Mouse (Mus musculus) WW6 (cell line): Measurements from ENCODE around the gene Tm4sf5.
"Not testable (repeated sequence)": the region's sequence is repeated elsewhere in the genome, so short reads cannot be mapped to it uniquely, and the experiment has no call there.

Experiments
- DNase-seq: peaks from one replicate; pipeline ENCODE4 v3.0.0-alpha.2; 2013; ENCODE audit warnings: low read depth, low spot score

Tm4sf5 gene

GRCm38 (mm10) chr11:70509753-70510564 lies 4.9 kb downstream of the Tm4sf5 start:
- DNase-seq, result peak; percentile 78

DNA sequence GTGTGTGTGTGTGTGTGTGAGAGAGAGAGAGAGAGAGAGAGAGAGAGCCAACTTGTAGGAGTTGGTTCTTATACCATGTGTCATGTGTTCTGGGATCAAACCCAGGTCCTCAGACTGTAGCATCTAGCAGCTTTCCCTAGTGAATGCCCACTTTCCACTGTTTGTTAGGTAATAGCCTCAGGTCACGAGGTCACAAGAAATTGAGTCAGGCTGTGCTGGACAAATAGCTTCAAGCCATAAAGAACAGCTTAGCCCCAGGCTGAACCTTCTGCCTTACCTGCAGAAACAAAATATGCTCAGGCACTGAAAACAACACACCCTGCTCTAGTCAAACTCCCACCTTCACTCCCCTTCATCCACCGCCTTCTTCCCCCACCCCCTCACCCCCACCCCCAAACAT lies 6.2 kb downstream of the Tm4sf5 start:
- no peak for DNase-seq

GRCm38 (mm10) chr11:70511825-70512224 lies 6.8 kb downstream of the Tm4sf5 start:
- no peak for DNase-seq

- DNase-seq, result no peak
These were observed 7.8 kb downstream of the Tm4sf5 start for GRCm38 (mm10) chr11:70512709-70513342.

- DNase-seq, result no peak
These were observed 8.5 kb downstream of the Tm4sf5 start for GRCm38 (mm10) chr11:70513520-70513919.

- DNase-seq, result no peak
These were observed 9.2 kb downstream of the Tm4sf5 start, which contains the start of gene Vmo1 for GRCm38 (mm10) chr11:70514288-70514687. Gene Vmo1, minus strand, starts transcription at chr11:70514616.

DNA sequence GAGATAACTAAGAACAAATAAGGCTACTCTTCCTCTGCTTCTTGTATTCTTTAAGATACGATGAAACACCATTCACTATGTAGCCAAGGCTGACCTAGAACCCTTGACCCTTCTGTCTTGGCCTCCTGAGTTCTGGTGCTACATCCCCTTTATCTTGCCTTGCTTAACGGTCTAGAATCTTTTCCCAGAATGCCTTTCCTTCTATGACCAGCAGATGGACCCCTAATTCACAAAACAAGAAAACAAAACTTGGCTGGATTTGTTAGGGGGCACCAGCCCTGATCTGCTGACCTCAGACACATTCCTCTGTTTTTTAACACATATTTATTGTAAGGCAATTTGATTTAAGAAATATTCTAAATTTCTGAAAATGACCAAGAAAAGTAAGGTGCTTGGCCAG lies 11.3 kb downstream of the Tm4sf5 start:
- no peak for DNase-seq

- no peak for DNase-seq
These were observed 13.4 kb downstream of the Tm4sf5 start for GRCm38 (mm10) chr11:70518436-70518835.

DNA sequence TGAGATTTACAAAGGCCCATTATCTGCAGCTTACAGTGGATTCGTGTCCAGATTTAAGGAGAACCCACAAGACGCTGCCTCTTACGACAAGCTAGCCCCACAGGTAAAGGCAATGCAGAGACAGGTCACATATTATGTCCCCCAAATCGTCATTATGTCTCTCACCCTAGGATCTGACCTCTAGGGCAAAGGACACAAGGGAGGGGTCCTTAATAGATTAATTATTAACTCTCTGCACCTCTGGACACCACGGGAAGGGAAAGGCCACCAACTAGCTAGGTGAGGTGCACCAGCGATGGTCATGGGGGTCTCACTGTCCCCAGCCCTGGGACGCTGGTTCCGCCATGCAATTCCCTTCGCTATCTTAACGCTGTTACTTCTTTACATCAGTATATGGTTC lies 13.9 kb downstream of the Tm4sf5 start, which contains the start of gene Gltpd2:
Gene Gltpd2 (plus strand): TSS at position 274 of the 400 bp plus-strand sequence.
- no peak for DNase-seq

- DNase-seq, result no peak
These were observed 15.2 kb downstream of the Tm4sf5 start for GRCm38 (mm10) chr11:70520178-70520769.

DNA sequence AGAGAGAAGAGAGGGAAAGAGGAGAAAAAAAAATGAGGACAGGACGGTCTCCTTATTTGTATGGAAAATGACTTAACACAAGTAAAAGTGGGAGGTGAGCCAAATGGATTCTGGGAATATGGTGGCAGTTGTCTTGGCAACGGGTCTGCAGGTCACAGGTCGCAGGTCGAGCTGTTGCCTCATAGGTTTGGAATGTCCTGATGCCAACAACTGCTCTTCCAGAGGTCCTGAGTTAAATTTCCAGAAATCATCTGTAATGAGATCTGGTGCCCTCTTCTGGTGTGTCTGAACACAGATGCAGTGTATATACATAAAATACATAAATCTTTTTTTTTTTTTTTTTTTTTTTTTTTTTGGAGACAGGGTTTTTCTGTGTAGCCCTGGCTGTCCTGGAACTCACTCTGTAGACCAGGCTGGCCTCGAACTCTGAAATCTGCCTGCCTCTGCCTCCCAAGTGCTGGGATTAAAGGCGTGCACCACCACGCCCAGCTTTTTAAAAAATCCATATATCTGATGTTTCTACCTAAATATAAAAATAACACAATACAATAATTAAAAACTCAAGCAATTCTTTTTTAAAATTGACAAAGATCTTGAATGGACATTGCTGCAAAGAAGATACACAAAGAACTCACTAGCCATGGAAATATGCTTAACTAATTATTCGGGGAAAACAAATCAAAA lies 18.4 kb downstream of the Tm4sf5 start:
- DNase-seq, result not testable (repeated sequence)

DNA sequence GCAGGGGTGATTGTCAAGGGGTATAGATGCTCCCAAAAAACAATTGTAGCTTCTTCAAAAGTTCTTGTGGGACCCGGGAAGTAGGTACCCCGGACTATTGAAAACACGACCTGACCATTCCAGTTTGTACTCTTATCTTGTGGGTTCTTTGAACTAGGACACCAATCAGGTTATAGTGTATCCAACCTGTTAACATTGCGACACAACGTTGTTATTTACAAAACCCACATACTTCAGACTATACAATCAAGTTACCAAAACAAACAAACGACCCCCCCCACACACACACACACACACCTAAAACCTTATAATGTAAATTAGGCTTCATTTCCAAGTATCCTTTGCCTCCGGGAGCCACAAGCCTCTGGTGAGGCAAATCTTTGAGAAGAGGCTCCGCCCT lies 19.7 kb downstream of the Tm4sf5 start:
- no peak for DNase-seq

DNA sequence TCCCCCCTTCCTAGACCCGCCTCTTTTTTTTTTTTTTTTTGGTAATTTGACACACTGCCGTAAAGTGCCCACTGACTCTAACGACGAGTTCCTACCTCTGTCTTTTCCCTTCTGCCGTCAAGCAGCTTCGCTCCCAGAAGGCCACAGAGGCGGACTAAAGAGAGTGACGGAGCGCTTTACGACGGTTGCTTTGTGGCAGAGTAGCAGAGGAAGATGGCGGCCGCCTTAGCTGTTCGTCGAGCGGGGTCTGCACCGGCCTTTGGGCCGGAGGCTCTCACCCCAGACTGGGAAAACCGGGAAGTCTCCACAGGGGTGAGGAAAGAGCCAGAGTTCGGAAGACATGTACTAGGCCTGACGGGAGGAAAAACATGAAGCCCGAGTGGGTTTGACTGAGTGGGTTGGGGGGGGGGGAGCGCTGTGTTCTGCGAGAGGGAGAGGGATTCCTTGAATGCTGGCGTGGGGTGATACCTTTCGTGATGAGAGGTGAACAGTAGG lies 20.2 kb downstream of the Tm4sf5 start, which contains the start of gene Psmb6:
Gene Psmb6 (plus strand): TSS at position 184 of the 495 bp plus-strand sequence.
- DNase-seq, result peak; percentile 96

DNA sequence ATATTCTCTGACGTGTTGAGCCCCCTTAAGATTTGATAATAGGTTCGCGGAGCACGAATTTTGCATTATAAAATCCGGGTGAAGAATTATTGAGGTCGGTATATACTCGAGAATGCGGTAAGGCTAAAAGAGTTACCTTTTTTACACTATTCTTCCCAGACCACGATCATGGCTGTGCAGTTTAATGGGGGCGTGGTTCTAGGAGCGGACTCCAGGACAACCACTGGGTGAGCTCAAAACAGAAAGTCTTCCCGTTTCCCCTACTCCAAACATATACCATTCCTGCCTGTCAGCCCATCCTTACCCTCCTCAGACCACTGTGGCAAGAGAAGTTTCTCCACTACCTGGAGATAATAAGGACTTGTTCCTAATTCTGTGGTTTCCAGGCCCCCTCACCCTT lies 20.7 kb downstream of the Tm4sf5 start:
- DNase-seq, result no peak

GRCm38 (mm10) chr11:70526211-70526610 lies 21.2 kb downstream of the Tm4sf5 start:
- DNase-seq, result no peak

DNA sequence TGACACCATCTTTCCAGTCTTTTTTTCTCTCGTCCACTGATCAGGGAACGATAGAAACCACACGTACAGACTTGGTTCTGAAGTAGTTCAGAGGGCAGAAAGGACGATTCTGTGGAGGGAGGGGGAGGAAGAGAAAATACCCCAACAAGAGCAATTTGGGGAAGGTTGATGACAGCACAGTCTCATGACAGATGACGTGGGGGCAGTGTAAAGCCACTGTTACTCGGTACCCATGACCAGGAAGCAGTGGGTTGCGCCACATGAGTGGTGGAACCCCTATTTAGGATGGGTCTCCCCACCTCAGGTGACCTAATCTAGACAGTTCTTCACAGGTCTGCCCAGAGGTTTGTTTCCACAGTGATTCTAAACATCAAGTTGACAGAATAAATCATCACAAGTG lies 23.6 kb downstream of the Tm4sf5 start:
- no peak for DNase-seq

DNA sequence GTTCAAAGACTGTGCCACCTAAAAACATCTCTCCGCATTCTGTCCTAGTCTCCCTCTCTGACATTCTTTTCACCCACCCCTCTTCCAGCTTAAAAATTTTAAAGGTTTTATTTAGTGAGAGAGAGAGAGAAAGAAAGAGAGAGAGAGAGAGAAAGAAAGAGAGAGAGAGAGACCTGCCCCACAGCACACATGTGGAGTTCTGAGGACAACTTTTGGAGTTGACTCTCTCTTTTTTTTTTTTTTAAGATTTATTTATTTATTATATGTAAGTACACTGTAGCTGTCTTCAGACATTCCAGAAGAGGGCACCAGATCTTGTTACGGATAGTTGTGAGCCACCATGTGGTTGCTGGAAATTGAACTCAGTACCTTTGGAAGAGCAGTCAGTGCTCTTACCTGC lies 26.0 kb downstream of the Tm4sf5 start:
- DNase-seq, result not testable (repeated sequence)

GRCm38 (mm10) chr11:70532839-70533238 lies 27.8 kb downstream of the Tm4sf5 start, which contains the start of gene Gm40193:
Gene Gm40193, minus strand, starts transcription at chr11:70532939.
- no peak for DNase-seq

DNA sequence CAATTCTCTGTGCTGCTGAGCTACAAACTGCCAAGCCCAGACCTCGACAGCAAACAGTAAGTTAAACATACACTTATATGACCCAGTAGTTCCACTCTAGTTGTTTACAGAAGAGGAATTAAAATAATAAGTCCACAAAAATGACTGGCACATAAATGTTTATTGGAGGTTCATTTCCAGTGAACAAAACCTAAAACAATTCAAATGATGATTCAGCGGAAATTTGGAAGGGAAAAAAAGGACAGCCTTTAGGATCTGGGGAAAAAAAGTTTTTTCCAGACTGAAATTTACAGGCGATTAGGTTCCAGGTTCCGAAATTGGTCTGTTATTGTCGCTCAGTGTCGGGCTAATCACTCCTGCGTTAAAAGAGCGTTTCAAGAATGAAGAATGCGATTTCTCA lies 34.4 kb downstream of the Tm4sf5 start:
- DNase-seq, result no peak

DNA sequence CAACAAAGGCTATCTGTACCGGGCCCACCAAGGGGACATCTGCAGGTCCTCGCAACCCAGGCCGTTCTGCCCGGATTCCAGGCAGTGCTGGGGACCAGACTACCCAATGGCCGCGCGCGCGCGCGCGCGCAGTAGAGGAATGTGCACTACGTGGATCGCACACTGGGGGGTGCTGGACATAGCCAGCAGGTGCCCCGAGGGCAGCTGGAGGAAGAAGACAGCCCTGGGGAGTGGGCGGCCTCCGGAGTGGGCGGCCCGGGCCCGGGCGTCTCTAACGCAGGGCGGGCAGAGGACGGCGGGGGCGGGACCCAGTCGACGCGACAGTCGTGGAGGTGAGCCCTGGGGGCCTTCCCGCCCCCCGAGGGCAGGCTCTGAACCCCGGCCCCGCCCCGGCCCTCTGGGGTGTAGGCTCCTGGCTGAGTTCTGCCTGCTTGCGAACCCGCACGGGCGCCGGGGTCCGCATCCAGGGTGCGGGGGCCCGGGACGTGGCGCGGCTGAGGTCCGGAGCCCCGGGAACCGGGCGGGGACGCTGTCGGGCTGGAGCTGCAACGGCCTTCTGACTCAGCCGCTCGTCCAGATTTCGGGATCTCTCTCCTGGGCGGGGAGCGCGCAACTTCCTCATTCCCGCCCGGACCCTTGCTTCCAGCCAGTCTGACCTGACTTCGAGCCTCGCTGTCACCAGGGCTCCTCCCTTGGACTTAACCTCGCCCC lies 35.0 kb downstream of the Tm4sf5 start, which contains the start of gene Pld2:
Gene Pld2 (plus strand): TSS at position 188 of the 711 bp plus-strand sequence.
- DNase-seq, result peak; percentile 82

DNA sequence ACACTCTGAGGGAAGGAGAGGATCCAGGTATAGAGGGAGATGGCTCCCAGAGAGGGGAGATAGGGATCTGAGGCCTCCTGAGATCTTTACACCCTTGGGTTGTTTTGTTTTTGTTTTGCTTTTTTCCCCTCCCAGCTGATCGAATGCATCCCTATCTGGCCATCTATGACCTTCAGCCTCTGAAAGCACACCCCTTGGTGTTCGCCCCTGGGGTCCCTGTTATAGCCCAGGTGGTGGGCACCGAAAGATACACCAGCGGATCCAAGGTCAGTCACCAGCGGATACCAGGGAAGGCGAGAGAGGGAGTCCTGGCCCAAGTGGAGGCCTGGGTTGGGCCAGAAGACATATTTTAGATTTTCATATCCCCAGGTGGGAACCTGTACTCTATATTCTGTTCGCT lies 35.9 kb downstream of the Tm4sf5 start:
- no peak for DNase-seq
